Mouse (Mus musculus) myocyte (in vitro differentiated cells): ENCODE measurements around the gene Il9r. TPM values are rescaled to one million over a fixed set of nuclear protein-coding genes. Genes with fewer than 3 reads are reported as not detected.
A peak's percentile ranks its signal among the peaks of the same experiment; 100 is the strongest.

Experiments used
- H3K27me3 ChIP-seq: one replicate; pipeline ENCODE4 v1.6.1; 2011; ENCODE audit not compliant: control insufficient read depth, insufficient read depth, insufficient read length
- H3K36me3 ChIP-seq: one replicate; pipeline ENCODE4 v1.6.1; 2011; ENCODE audit not compliant: control insufficient read depth, insufficient read depth
- H3K4me2 ChIP-seq: one replicate; pipeline ENCODE4 v1.6.1; 2011; ENCODE audit warnings: low read depth, control low read depth
- H3K4me3 ChIP-seq: one replicate; pipeline ENCODE4 v1.5.1; 2011; ENCODE audit warnings: mild to moderate bottlenecking, control low read depth, moderate library complexity
- H3K79me2 ChIP-seq: one replicate; pipeline ENCODE4 v1.6.1; 2011; ENCODE audit not compliant: control insufficient read depth, insufficient read depth
- H3ac ChIP-seq: one replicate; pipeline ENCODE4 v1.6.1; 2011; ENCODE audit not compliant: control insufficient read depth, insufficient read length
- CEBPB ChIP-seq: IDR thresholded peaks from 2 replicates; pipeline ENCODE4 v1.6.1; 2011; ENCODE audit warnings: mild to moderate bottlenecking, moderate library complexity; ENCODE audit not compliant: poor library complexity, insufficient read depth, severe bottlenecking
- MAX ChIP-seq: IDR thresholded peaks from one replicate; pipeline ENCODE4 v1.6.1; 2011; ENCODE audit warnings: low read depth, mild to moderate bottlenecking, control low read depth
- MYOD1 ChIP-seq, 3 experiments: IDR thresholded peaks; one replicate each; pipeline ENCODE4 v1.6.1; 2011; ENCODE audit warnings: control low read depth in 2 of 3, low read depth in 2 of 3, mild to moderate bottlenecking in 2 of 3, moderate library complexity in 1 of 3; ENCODE audit not compliant: insufficient read length in 2 of 3, control insufficient read depth in 1 of 3
- MYOG ChIP-seq, 3 experiments: IDR thresholded peaks; one replicate each; pipeline ENCODE4 v1.6.1; 2011; ENCODE audit warnings: control low read depth in 2 of 3, low read depth in 2 of 3, mild to moderate bottlenecking in 2 of 3; ENCODE audit not compliant: insufficient read length in 2 of 3, control insufficient read depth in 1 of 3, insufficient read depth in 1 of 3
- POLR2A ChIP-seq: IDR thresholded peaks from one replicate; pipeline ENCODE4 v1.6.1; 2011; ENCODE audit warnings: low read depth, mild to moderate bottlenecking, control low read depth, moderate library complexity; ENCODE audit not compliant: insufficient read length
- POLR2AphosphoS2 ChIP-seq: IDR thresholded peaks from one replicate; pipeline ENCODE4 v1.6.1; 2011; ENCODE audit warnings: low read depth, control low read depth; ENCODE audit not compliant: insufficient read length
- REST ChIP-seq: IDR thresholded peaks from one replicate; pipeline ENCODE4 v1.6.1; 2011; ENCODE audit warnings: mild to moderate bottlenecking, control low read depth, moderate library complexity; ENCODE audit not compliant: insufficient read depth, insufficient read length
- SRF ChIP-seq: IDR thresholded peaks from one replicate; pipeline ENCODE4 v1.6.1; 2011; ENCODE audit warnings: low read depth; ENCODE audit not compliant: control insufficient read depth, insufficient read length
- TCF12 ChIP-seq: IDR thresholded peaks from one replicate; pipeline ENCODE4 v1.6.1; 2011; ENCODE audit warnings: mild to moderate bottlenecking, control low read depth; ENCODE audit not compliant: poor library complexity, insufficient read depth, severe bottlenecking
- TCF3 ChIP-seq: IDR thresholded peaks from one replicate; pipeline ENCODE4 v1.6.1; 2011; ENCODE audit warnings: low read depth, control low read depth; ENCODE audit not compliant: insufficient read length
- USF1 ChIP-seq: IDR thresholded peaks from one replicate; pipeline ENCODE4 v1.6.1; 2011; ENCODE audit warnings: low read depth, mild to moderate bottlenecking, control low read depth, moderate library complexity
- polyA plus RNA-seq: library from polyadenylated mRNA; unstranded; fragments of >200 nt; fragmentation: generic; extraction: Trizol; gene quantifications from one replicate; pipeline ENCODE4 v1.2.1, GENCODE M21; 2012; ENCODE audit warnings: missing spikeins

The Il9r gene
- polyA plus RNA-seq, 1 experiment: 0.01 TPM

- Histone ChIP-seq H3K36me3 (no peaks in the 10 kb centered on the region), H3K4me3 (peak within 1 kb of the TSS; percentile 62), H3K79me2 (peaks cover 45% of the 10 kb centered on the region), H3ac (peak within 1 kb of the TSS; percentile 74), H3K27me3 (no peaks in the 10 kb centered on the region), H3K4me2 (peak within 1 kb of the TSS; percentile 81)
- TF ChIP-seq POLR2A (peak; percentile 84), POLR2AphosphoS2 (peak; percentile 83), TCF12 (no peak), SRF (no peak), MYOG (IDR thresholded peaks at IDR 0.05; ENCODE audit: control insufficient read depth in 1 of 3, insufficient read depth in 1 of 3, insufficient read length in 2 of 3, low read depth in 2 of 3) (peak in 1 of 3 experiments; percentile 36)
Observed at GRCm38 (mm10) chr11:32221951-32222409, 21.9 kb upstream of the Il9r start, which contains the start of gene Rhbdf1. Gene Rhbdf1 (minus strand): TSS chr11:32222300.

GRCm38 (mm10) chr11:32221225-32221950, 21.3 kb upstream of the Il9r start:
- Histone ChIP-seq H3K4me2 (peak overlapping the region; percentile 81), H3ac (peak overlapping the region; percentile 74), H3K4me3 (peak overlapping the region; percentile 62), H3K27me3 (no peaks in the 10 kb centered on the region), H3K36me3 (no peaks in the 10 kb centered on the region), H3K79me2 (peaks cover 51% of the 10 kb centered on the region)
- TF ChIP-seq POLR2AphosphoS2 (peak; percentile 13), MYOD1 (IDR thresholded peaks at IDR 0.05; ENCODE audit: control insufficient read depth in 1 of 3, insufficient read length in 2 of 3, low read depth in 2 of 3) (peak in 1 of 3 experiments; percentile 50), SRF (no peak), POLR2A (peak; percentile 41), MYOG (IDR thresholded peaks at IDR 0.05; ENCODE audit: control insufficient read depth in 1 of 3, insufficient read depth in 1 of 3, insufficient read length in 2 of 3, low read depth in 2 of 3) (peak in 1 of 3 experiments; percentile 6)

DNA sequence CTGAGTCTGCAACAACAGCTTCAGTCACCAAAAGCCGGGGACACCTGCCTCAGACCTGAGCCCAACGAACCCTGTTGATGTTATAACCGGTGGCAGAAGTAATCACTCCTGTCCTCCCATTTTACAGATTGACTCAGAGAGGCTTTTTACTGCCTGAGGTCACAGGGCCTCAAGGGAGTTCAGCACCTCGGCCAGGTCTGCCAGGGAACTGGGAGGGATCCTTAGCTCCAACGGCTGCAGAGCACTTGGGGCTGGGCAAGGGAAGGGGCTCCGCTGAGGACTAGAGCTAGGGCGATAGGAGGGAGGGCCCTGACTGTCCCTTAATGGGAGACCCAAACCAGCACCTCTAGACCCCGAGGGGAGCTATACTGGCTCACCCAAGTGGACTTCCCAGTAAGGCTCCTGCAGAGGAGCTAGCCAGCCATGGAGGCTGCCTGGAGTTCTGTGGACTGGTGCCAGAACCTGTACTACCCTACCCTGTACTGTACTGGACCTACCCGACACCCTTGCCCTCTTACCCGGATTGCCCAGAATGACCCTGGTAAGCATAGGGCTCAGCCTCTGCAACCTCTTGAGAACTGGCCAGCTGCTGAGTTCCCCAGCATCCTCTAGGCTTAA, 20.6 kb upstream of the Il9r start:
- Histone ChIP-seq H3K4me2 (peak overlapping the region; percentile 81), H3K4me3 (peak overlapping the region; percentile 62), H3K27me3 (no peaks in the 10 kb centered on the region), H3K79me2 (peaks cover 58% of the 10 kb centered on the region), H3ac (peak overlapping the region; percentile 74), H3K36me3 (no peaks in the 10 kb centered on the region)
- TF ChIP-seq TCF12: no peak
- peak; percentile 16 for TF ChIP-seq POLR2AphosphoS2
- TF ChIP-seq REST: peak; percentile 26

DNA sequence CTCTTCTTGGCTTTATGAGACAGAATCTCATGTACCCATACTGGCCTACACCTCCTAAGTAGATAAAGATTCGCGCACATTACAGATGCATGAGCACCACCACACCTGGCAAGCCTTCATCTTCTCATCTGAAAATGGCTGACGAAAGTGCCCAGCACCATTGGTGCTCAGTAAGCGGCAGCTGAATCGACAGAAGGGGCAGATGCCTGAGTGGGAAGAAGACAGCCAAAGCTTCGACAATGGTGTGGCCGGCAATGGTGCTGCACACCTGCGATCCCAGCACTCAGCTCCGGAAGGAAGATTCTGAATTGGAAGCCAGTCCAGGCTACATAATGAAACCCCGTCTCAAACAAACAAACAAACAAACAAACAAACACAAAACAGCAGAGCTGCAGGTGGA, 19.2 kb upstream of the Il9r start:
- H3K4me3 ChIP-seq: no peak overlapping the region
- peaks cover 5% of the 10 kb centered on the region for H3K36me3 ChIP-seq
- no peaks in the 10 kb centered on the region for H3K27me3 ChIP-seq
- TF ChIP-seq MAX (no peak), POLR2A (no peak), POLR2AphosphoS2 (no peak), USF1 (no peak), SRF (no peak), TCF12 (no peak), REST (no peak), CEBPB (no peak), MYOD1 (IDR thresholded peaks at IDR 0.05; ENCODE audit: control insufficient read depth in 1 of 3, insufficient read length in 2 of 3, low read depth in 2 of 3) (no peak), TCF3 (no peak), MYOG (IDR thresholded peaks at IDR 0.05; ENCODE audit: control insufficient read depth in 1 of 3, insufficient read depth in 1 of 3, insufficient read length in 2 of 3, low read depth in 2 of 3) (no peak)
- H3K79me2 ChIP-seq: peaks cover 67% of the 10 kb centered on the region
- peak overlapping the region; percentile 81 for H3K4me2 ChIP-seq
- H3ac ChIP-seq: no peak overlapping the region

GRCm38 (mm10) chr11:32218501-32219050, 18.5 kb upstream of the Il9r start:
- Histone ChIP-seq H3K4me2 (peak overlapping the region; percentile 50), H3ac (no peak overlapping the region), H3K79me2 (peaks cover 67% of the 10 kb centered on the region), H3K4me3 (no peak overlapping the region), H3K27me3 (no peaks in the 10 kb centered on the region), H3K36me3 (peaks cover 5% of the 10 kb centered on the region)
- TF ChIP-seq TCF12: no peak
